Mouse (Mus musculus) ES-E14 (cell line): ENCODE results near the gene Pappa2. TPM values are rescaled to one million over a fixed set of nuclear protein-coding genes. Genes with fewer than 3 reads are reported as not detected.

Experiments
- DNase-seq: peaks from one replicate; pipeline ENCODE4 v3.0.0-alpha.2; 2013; ENCODE audit warnings: low read depth, low spot score
- H3K27ac ChIP-seq: 2 replicates; pipeline ENCODE4 v1.5.1; 2012; ENCODE audit warnings: low read depth, mild to moderate bottlenecking, low read length, moderate library complexity, mixed read lengths; ENCODE audit not compliant: poor library complexity, insufficient read depth, severe bottlenecking
- H3K36me3 ChIP-seq: 2 replicates; pipeline ENCODE4 v1.6.1; 2012; ENCODE audit warnings: mild to moderate bottlenecking, low read length, moderate library complexity, mixed read lengths; ENCODE audit not compliant: control insufficient read depth, poor library complexity, insufficient read depth, severe bottlenecking
- H3K4me1 ChIP-seq, 2 experiments: fragments of 150-350 bp in 1 of 2; sonication (generic) in 1 of 2; 2 replicates each; pipeline ENCODE4 v1.6.1; 2012; ENCODE audit warnings: low read length in 2 of 2, mild to moderate bottlenecking in 1 of 2, mixed read lengths in 1 of 2; ENCODE audit not compliant: control insufficient read depth in 2 of 2, insufficient read depth in 2 of 2, poor library complexity in 1 of 2
- H3K4me3 ChIP-seq, 2 experiments: fragments of 150-350 bp in 1 of 2; sonication (generic) in 1 of 2; 2 replicates each; pipeline ENCODE4 v1.5.1; 2012; ENCODE audit warnings: low read length in 2 of 2, low read depth in 1 of 2, mild to moderate bottlenecking in 1 of 2, mixed read lengths in 1 of 2; ENCODE audit not compliant: insufficient read depth in 1 of 2, poor library complexity in 1 of 2, severe bottlenecking in 1 of 2
- H3K9ac ChIP-seq: 2 replicates; pipeline ENCODE4 v1.6.1; 2012; ENCODE audit warnings: low read depth, mild to moderate bottlenecking, low read length, mixed read lengths; ENCODE audit not compliant: poor library complexity, insufficient read depth, severe bottlenecking
- H3K9me3 ChIP-seq: fragments of 150-350 bp; sonication (generic); 2 replicates; pipeline ENCODE4 v1.6.1; 2012; ENCODE audit warnings: low read depth, mild to moderate bottlenecking, low read length; ENCODE audit not compliant: control insufficient read depth, insufficient read depth
- CHD2 ChIP-seq: IDR thresholded peaks from 2 replicates; pipeline ENCODE4 v1.6.1; 2014; ENCODE audit warnings: mild to moderate bottlenecking, low read depth, low read length, inconsistent platforms
- HCFC1 ChIP-seq: IDR thresholded peaks from 2 replicates; pipeline ENCODE4 v1.6.1; 2012; ENCODE audit warnings: low read length, inconsistent platforms, borderline replicate concordance; ENCODE audit not compliant: insufficient read depth
- MAFK ChIP-seq: IDR thresholded peaks from 2 replicates; pipeline ENCODE4 v1.6.1; 2014; ENCODE audit warnings: mild to moderate bottlenecking, low read depth, low read length, inconsistent platforms; ENCODE audit not compliant: insufficient read depth
- ZC3H11A ChIP-seq: IDR thresholded peaks from 2 replicates; pipeline ENCODE4 v1.6.1; 2012; ENCODE audit warnings: low read depth, mild to moderate bottlenecking, inconsistent platforms, low read length, borderline replicate concordance
- ZNF384 ChIP-seq: IDR thresholded peaks from 2 replicates; pipeline ENCODE4 v1.6.1; 2012; ENCODE audit warnings: low read depth, low read length, inconsistent platforms
- in situ Hi-C, 2 experiments: fragments of 600-800 bp; cut with MboI; formaldehyde crosslinking; loops; one replicate each; pipeline ENCODE4 v1.15.1; 2025; ENCODE audit warnings: low sequenced_read_pairs in 2 of 2, inconsistent platforms in 1 of 2; ENCODE audit not compliant: unreplicated experiment in 2 of 2
- total RNA-seq: library from RNA; depleted of rRNA; stranded (reverse); fragments of 300-350 nt; gene quantifications from 2 replicates; pipeline ENCODE4 v1.2.3, GENCODE M21; 2012

Pappa2 gene
- total RNA-seq, 1 experiment, result not detected

DNA sequence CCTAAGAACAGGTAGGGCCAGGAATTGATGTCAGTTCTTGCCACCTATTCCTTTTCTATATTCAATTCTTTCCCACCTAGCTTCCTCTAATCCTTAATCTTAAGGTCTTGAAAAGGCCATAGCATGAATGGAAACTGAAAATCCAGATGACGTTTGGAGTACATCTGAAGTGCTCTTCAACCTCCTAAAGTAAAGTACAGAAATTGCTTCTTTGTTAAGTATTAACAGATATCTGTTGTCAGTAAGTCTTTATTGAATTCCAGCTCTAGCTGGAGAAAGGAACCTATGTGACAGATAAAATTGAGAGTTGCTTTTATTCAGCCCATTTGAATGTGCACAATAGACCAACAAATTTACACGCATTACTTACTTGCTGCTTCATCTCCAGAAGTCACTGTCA, 280.1 kb downstream of the Pappa2 start:
- Histone ChIP-seq H3K27ac (no peak overlapping the region), H3K9ac (no peak overlapping the region), H3K4me3 (no peak overlapping the region), H3K36me3 (no peaks in the 10 kb centered on the region), H3K4me1 (no peaks in the 10 kb centered on the region), H3K9me3 (no peaks in the 10 kb centered on the region)
- DNase-seq, result no peak
- in situ Hi-C loops, result no loop called here
- TF ChIP-seq MAFK (no peak), ZC3H11A (no peak)

DNA sequence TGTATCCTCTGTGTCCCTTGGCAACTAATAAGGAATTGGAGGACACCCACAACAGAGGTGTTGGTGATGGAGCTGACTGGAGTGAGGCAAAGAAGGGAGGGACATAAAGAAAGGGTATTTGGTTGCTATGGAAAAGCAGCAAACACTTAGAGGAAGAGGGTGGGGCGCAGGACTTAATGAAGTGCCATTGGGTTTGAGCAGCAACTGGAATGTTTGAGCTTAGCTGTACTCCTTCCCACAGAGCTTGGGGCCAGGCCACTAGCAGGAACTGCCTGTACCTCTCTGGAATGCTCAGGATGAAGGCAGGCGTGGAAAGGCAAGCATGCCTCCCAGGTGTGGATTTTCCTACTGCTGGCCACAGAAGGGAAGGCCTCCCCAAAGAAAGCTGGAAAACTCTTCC, 281.0 kb downstream of the Pappa2 start:
- in situ Hi-C loops, result no loop called here
- no peak overlapping the region for H3K4me3 ChIP-seq
- no peaks in the 10 kb centered on the region for H3K36me3 ChIP-seq
- no peaks in the 10 kb centered on the region for H3K4me1 ChIP-seq
- H3K27ac ChIP-seq, result no peak overlapping the region
- H3K9me3 ChIP-seq, result no peaks in the 10 kb centered on the region
- DNase-seq, result no peak
- no peak for TF ChIP-seq CHD2
- H3K9ac ChIP-seq, result no peak overlapping the region

DNA sequence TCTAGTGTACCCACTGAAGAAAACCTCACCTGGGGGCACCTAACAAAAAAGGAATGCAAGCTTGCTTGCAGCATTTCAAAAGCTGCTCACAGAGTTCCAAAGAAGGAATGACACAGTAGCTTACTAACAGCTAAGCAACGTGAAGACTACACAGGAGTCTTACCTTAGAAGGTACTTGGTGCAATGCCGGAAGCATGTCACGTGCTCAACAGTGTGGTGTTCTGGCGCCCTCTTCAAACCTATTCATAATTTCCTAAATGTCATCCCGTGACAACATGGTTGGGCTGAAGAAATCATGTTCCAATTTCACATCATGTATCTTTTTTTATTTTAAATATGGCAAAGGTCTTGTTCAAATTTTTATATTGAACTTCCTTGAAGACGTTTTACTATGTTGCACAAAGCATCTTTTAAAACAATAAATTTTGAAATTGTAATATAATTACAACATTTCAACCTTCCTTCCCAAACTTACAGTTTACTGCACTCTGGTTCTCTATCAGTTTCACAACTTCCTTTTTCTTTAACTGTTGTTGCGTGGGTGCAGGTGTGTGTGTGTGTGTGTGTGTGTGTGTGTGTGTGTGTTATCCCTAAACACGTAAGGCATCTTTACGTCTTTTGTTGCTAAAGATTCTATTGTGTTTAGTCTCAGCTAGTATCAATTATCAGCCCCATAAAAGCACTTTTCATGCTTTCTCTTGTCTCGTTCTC, 282.3 kb downstream of the Pappa2 start:
- no peak overlapping the region for H3K4me3 ChIP-seq
- TF ChIP-seq CHD2 (no peak), ZC3H11A (0 out of 2 replicates have a peak, but pooled peaks have one; percentile 0)
- H3K36me3 ChIP-seq, result no peaks in the 10 kb centered on the region
- no peak for DNase-seq
- in situ Hi-C loops, result no loop called here
- H3K4me1 ChIP-seq, result no peaks in the 10 kb centered on the region
- no peak overlapping the region for H3K27ac ChIP-seq
- H3K9me3 ChIP-seq, result no peaks in the 10 kb centered on the region
- no peak overlapping the region for H3K9ac ChIP-seq

DNA sequence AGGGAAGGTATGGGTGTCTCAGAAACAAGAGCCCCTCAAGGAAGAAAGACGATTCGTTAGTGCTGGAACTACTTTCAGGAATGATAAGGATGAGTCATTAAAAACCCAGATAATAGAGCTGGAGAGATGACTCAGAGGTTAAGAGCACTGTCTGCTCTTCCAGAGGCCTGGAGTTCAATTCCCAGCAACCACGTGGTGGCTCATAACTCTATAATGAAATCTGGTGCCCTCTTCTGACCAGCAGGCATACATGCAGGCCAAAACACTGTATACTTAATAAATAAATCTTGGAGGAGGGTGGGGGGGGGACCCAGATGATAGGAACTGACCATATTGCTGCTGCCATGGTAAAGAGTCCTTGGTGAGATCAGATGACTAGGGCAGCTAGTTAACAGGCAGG, 282.9 kb downstream of the Pappa2 start:
- in situ Hi-C loops, result no loop called here
- H3K9me3 ChIP-seq, result no peaks in the 10 kb centered on the region
- H3K27ac ChIP-seq, result no peak overlapping the region
- H3K9ac ChIP-seq, result no peak overlapping the region
- no peaks in the 10 kb centered on the region for H3K36me3 ChIP-seq
- no peaks in the 10 kb centered on the region for H3K4me1 ChIP-seq
- TF ChIP-seq CHD2 (no peak), HCFC1 (no peak), MAFK (no peak)
- no peak overlapping the region for H3K4me3 ChIP-seq
- no peak for DNase-seq

DNA sequence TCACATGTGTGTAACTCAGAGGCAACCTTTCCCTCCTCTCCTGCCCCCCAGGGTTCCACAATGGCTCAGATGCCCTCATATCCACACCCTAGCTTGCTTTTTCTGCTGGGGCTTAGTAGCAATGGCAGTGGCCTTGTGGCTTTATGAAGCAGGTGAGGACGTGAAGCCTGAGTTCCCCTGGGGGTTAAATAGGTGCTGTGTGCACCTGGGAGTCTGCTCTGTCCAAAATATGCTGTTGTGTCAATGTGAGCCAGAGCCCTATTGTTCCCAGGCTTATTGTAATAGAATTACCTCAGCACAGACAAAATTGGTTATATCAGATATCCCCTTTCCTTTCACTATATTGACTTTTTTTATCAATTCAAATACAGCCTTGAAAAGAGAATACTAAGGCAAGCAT, 292.6 kb downstream of the Pappa2 start:
- no peak overlapping the region for H3K4me3 ChIP-seq
- TF ChIP-seq ZNF384 (no peak), CHD2 (no peak), ZC3H11A (no peak), MAFK (no peak), HCFC1 (no peak)
- H3K27ac ChIP-seq, result no peak overlapping the region
- H3K4me1 ChIP-seq, result no peaks in the 10 kb centered on the region
- in situ Hi-C loops, result no loop called here
- H3K9me3 ChIP-seq, result no peaks in the 10 kb centered on the region
- DNase-seq, result no peak
- H3K36me3 ChIP-seq, result no peaks in the 10 kb centered on the region
- no peak overlapping the region for H3K9ac ChIP-seq
